Mouse (Mus musculus) ES-Bruce4 (cell line): ENCODE measurements around the gene Rhob.

Source experiments
- CTCF ChIP-seq: IDR thresholded peaks from one replicate; pipeline ENCODE4 v1.8.1; 2011; ENCODE audit warnings: low read depth, low read length
- EP300 ChIP-seq: IDR thresholded peaks from 2 replicates; pipeline ENCODE4 v1.6.1; 2011; ENCODE audit warnings: low read depth, low read length; ENCODE audit not compliant: insufficient read depth
- POLR2A ChIP-seq: IDR thresholded peaks from one replicate; pipeline ENCODE4 v1.8.1; 2011; ENCODE audit warnings: low read length; ENCODE audit not compliant: insufficient read depth

DNA sequence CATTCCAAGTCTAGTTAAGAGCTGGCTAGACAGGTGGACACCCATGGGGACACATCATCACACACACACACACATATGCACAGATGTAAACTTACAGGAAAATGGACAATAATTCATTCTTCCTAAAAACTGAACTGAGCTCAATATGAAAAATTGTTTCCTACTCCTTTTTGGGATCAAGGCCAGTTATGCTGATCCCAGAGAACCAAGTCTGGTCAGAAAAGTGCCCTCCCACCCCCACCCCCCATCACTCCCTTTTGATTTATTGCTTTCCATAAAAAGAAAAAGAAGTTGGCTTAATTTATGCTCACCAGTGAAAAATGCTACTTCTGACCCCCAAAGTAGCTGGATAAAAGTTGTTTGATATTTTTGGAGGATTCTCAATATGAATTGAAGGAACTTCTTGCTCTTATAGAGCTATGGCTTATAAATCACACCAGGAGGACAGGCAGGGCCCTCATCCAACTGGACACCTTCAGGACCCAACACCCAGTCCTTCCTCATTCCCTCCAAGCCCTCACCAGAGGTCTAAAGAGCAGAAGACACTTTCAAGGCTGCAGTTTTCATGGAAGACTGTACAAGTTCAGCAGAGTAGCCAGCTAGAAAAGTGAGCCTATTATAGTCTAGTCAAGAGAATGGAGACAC is 31.5 kb downstream of the Rhob start:
- TF ChIP-seq POLR2A = no peak
- no peak for TF ChIP-seq CTCF
- TF ChIP-seq EP300 = no peak
